Mouse (Mus musculus): ENCODE results near the gene Olfr934. TPM values are rescaled to one million over a fixed set of nuclear protein-coding genes. Genes with fewer than 3 reads are reported as not detected.

The Olfr934 gene
- polyA plus RNA-seq (2012; rRNA removed): not detected in 2 replicates

DNA sequence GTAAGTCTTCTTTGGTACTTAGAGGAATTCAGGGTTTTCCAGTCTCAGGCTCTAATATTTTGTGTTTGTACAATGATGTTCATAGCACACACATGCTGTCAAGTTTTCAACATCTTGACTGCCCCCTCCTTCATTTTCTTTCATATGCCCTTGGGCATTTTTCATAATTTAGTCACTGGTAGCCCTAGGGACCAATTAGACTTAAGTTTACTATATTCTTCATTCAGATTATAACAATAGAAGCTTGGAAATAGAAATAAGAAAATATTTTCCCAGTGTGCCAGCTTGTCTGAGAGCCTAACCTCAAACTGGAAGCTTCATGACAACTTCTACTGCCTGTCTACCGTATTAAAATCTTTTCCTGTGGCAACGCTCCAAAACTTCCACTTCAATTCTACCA lies at the start of gene Olfr934:
Olfr934 (minus strand) TSS at position 101 of the 400 bp plus-strand sequence.

DNA sequence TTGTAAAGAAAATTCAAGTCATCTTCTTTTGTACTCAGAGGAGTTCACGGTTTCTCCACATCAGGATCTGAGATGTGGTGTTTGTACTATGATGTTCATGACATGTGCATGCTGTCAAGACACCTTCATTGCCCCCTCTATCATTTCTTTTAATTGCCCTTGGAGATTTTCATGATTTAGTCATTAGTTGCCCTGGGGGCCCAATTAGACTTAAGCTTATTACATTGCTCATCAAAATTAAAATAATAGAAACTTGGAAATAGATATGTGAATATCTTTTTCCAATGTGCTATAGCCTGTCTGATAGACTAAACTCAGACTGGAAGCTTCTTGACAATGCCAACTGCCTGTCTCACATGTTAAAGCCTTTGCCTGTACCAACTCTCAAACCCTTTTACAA lies 35.2 kb upstream of the Olfr934 start, which contains the start of gene Olfr146:
Olfr146 (minus strand) TSS at position 101 of the 400 bp plus-strand sequence.

DNA sequence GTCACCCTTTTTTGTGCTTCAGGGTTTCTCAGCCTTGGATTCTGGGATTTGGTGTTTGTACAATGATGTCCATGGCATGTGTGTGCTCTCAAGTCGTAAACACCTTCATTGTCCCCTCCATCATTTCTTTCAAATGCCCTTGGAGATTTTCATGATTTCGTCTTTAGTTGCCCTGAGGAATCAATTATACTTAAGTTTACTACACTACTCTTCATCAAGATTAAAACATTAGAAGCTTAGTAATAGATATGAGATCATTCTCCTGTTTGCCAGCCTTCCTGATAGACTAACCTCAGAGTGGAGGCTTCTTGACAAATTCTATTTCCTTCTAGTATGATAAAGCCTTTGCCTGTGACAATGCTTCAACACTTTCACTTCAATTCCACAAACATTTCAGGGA lies 11.5 kb upstream of the Olfr934 start, which contains the start of gene Olfr935:
Olfr935 (minus strand) TSS at position 101 of the 400 bp plus-strand sequence.

DNA sequence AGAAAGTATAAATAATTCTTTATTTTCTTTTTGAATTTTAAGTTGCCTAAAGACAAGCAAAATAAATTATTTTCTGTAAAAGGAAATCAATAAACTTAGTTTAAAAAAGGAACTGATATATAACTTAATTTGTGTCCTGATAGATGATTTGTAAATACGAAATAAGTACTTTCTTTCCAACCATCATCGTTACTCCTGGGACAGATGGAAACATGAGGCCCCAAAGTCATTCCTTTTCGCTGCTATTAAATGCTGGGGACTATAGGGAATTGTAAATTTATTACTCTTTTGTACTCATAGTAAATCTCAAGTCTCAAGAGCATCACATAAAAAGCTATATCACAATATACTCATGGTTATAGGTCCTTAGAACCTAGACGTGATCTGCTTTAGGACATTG lies 16.1 kb downstream of the Olfr934 start, which contains the start of gene Olfr933:
Olfr933 (plus strand) TSS at position 301 of the 400 bp plus-strand sequence.

Other genes with a start within 250 kb of the Olfr934 start
- 0.03 and 0.05 TPM in 2 replicates for gene Olfr920, start 236.0 kb downstream of the Olfr934 start, polyA plus RNA-seq (2012; rRNA removed)
- not detected in 2 replicates for gene Olfr921, start 215.2 kb downstream of the Olfr934 start, polyA plus RNA-seq (2012; rRNA removed)
- gene Olfr922, start 173.7 kb downstream of the Olfr934 start, polyA plus RNA-seq (2012; rRNA removed): not detected in 2 replicates
- gene Olfr923, start 161.8 kb downstream of the Olfr934 start, polyA plus RNA-seq (2012; rRNA removed): not detected in 2 replicates
- gene Olfr924, start 143.9 kb downstream of the Olfr934 start, polyA plus RNA-seq (2012; rRNA removed): not detected in 2 replicates
- gene Olfr26, start 133.3 kb downstream of the Olfr934 start, polyA plus RNA-seq (2012; rRNA removed): not detected in 2 replicates
- gene Olfr926, start 111.2 kb downstream of the Olfr934 start, polyA plus RNA-seq (2012; rRNA removed): not detected in 2 replicates
- gene Olfr930, start 58.5 kb downstream of the Olfr934 start, polyA plus RNA-seq (2012; rRNA removed): not detected in 2 replicates
- not detected in 2 replicates for gene Olfr933, start 16.0 kb downstream of the Olfr934 start, polyA plus RNA-seq (2012; rRNA removed)
- gene Olfr935, start 11.4 kb upstream of the Olfr934 start, polyA plus RNA-seq (2012; rRNA removed): not detected in 2 replicates
- not detected in 2 replicates for gene Olfr146, start 35.1 kb upstream of the Olfr934 start, polyA plus RNA-seq (2012; rRNA removed)
- gene Olfr937, start 76.6 kb upstream of the Olfr934 start, polyA plus RNA-seq (2012; rRNA removed): not detected in 2 replicates
- gene Olfr938, start 90.6 kb upstream of the Olfr934 start, polyA plus RNA-seq (2012; rRNA removed): not detected in 2 replicates
- gene Olfr27, start 139.8 kb upstream of the Olfr934 start, polyA plus RNA-seq (2012; rRNA removed): not detected in 2 replicates
- not detected in 2 replicates for gene Olfr943, start 178.0 kb upstream of the Olfr934 start, polyA plus RNA-seq (2012; rRNA removed)
- not detected in 2 replicates for gene Olfr944, start 213.6 kb upstream of the Olfr934 start, polyA plus RNA-seq (2012; rRNA removed)